Mouse (Mus musculus): ENCODE data around the gene Dpep2nb. TPM values are rescaled to one million over a fixed set of nuclear protein-coding genes. Genes with fewer than 3 reads are reported as not detected.

The Dpep2nb gene
- polyA plus RNA-seq, 1 experiment from 2014 or later: not detected

Small RNA genes lying within 50 kb of the gene (microRNA-seq; reads per million reads assigned to microRNA genes)
- not detected for gene Mir7074

Other genes starting within 250 kb of the Dpep2nb start
- gene Gfod2, start 247.3 kb downstream of the Dpep2nb start, polyA plus RNA-seq (2014; fragmentation: Nextera tagmentation; extraction: Ambion mirVana): 22.8 and 25.8 TPM in 2 replicates
- gene Ranbp10, start 178.6 kb downstream of the Dpep2nb start, polyA plus RNA-seq (2014; fragmentation: Nextera tagmentation; extraction: Ambion mirVana): 17.0 and 17.3 TPM in 2 replicates
- 0.14 and 0.15 TPM in 2 replicates for gene Tsnaxip1, start 178.2 kb downstream of the Dpep2nb start, polyA plus RNA-seq (2014; fragmentation: Nextera tagmentation; extraction: Ambion mirVana)
- gene Cenpt, start 152.7 kb downstream of the Dpep2nb start, polyA plus RNA-seq (2014; fragmentation: Nextera tagmentation; extraction: Ambion mirVana): 48.8 and 55.2 TPM in 2 replicates
- gene Thap11, start 150.8 kb downstream of the Dpep2nb start, polyA plus RNA-seq (2014; fragmentation: Nextera tagmentation; extraction: Ambion mirVana): 73.4 and 77.6 TPM in 2 replicates
- gene Nutf2, start 145.4 kb downstream of the Dpep2nb start, polyA plus RNA-seq (2014; fragmentation: Nextera tagmentation; extraction: Ambion mirVana): 327 and 371 TPM in 2 replicates
- gene Edc4, start 125.1 kb downstream of the Dpep2nb start, polyA plus RNA-seq (2014; fragmentation: Nextera tagmentation; extraction: Ambion mirVana): 44.2 and 51.3 TPM in 2 replicates
- gene Nrn1l, start 112.4 kb downstream of the Dpep2nb start, polyA plus RNA-seq (2014; fragmentation: Nextera tagmentation; extraction: Ambion mirVana): 0.43 and 0.78 TPM in 2 replicates
- gene Pskh1, start 105.5 kb downstream of the Dpep2nb start, polyA plus RNA-seq (2014; fragmentation: Nextera tagmentation; extraction: Ambion mirVana): 27.8 and 28.9 TPM in 2 replicates
- gene Ctrl, start 72.1 kb downstream of the Dpep2nb start, polyA plus RNA-seq (2014; fragmentation: Nextera tagmentation; extraction: Ambion mirVana): 1.1 and 1.5 TPM in 2 replicates
- 24.6 and 28.4 TPM in 2 replicates for gene Psmb10, start 67.5 kb downstream of the Dpep2nb start, polyA plus RNA-seq (2014; fragmentation: Nextera tagmentation; extraction: Ambion mirVana)
- 1.2 and 1.3 TPM in 2 replicates for gene Lcat, start 62.6 kb downstream of the Dpep2nb start, polyA plus RNA-seq (2014; fragmentation: Nextera tagmentation; extraction: Ambion mirVana)
- 23.5 and 27.2 TPM in 2 replicates for gene Slc12a4, start 39.9 kb downstream of the Dpep2nb start, polyA plus RNA-seq (2014; fragmentation: Nextera tagmentation; extraction: Ambion mirVana)
- not detected in 2 replicates for gene Dpep3, start 26.5 kb downstream of the Dpep2nb start, polyA plus RNA-seq (2014; fragmentation: Nextera tagmentation; extraction: Ambion mirVana)
- 18.8 and 21.8 TPM in 2 replicates for gene Dus2, start 14.6 kb downstream of the Dpep2nb start, polyA plus RNA-seq (2014; fragmentation: Nextera tagmentation; extraction: Ambion mirVana)
- gene Ddx28, start 5.9 kb upstream of the Dpep2nb start, polyA plus RNA-seq (2014; fragmentation: Nextera tagmentation; extraction: Ambion mirVana): 23.1 and 24.9 TPM in 2 replicates
- 6.4 and 6.6 TPM in 2 replicates for gene Nfatc3, start 52.9 kb upstream of the Dpep2nb start, polyA plus RNA-seq (2014; fragmentation: Nextera tagmentation; extraction: Ambion mirVana)
- 4.6 and 5.6 TPM in 2 replicates for gene Esrp2, start 131.0 kb upstream of the Dpep2nb start, polyA plus RNA-seq (2014; fragmentation: Nextera tagmentation; extraction: Ambion mirVana)
- 5.9 and 6.7 TPM in 2 replicates for gene Pla2g15, start 144.4 kb upstream of the Dpep2nb start, polyA plus RNA-seq (2014; fragmentation: Nextera tagmentation; extraction: Ambion mirVana)
- 101 and 107 TPM in 2 replicates for gene Slc7a6, start 162.9 kb upstream of the Dpep2nb start, polyA plus RNA-seq (2014; fragmentation: Nextera tagmentation; extraction: Ambion mirVana)
- 50.8 and 52.9 TPM in 2 replicates for gene Slc7a6os, start 205.0 kb upstream of the Dpep2nb start, polyA plus RNA-seq (2014; fragmentation: Nextera tagmentation; extraction: Ambion mirVana)
- gene Prmt7, start 205.0 kb upstream of the Dpep2nb start, polyA plus RNA-seq (2014; fragmentation: Nextera tagmentation; extraction: Ambion mirVana): 61.7 and 61.8 TPM in 2 replicates

All from limb, embryonic 11.5 days (tissue).